In the genomic region with DNA sequence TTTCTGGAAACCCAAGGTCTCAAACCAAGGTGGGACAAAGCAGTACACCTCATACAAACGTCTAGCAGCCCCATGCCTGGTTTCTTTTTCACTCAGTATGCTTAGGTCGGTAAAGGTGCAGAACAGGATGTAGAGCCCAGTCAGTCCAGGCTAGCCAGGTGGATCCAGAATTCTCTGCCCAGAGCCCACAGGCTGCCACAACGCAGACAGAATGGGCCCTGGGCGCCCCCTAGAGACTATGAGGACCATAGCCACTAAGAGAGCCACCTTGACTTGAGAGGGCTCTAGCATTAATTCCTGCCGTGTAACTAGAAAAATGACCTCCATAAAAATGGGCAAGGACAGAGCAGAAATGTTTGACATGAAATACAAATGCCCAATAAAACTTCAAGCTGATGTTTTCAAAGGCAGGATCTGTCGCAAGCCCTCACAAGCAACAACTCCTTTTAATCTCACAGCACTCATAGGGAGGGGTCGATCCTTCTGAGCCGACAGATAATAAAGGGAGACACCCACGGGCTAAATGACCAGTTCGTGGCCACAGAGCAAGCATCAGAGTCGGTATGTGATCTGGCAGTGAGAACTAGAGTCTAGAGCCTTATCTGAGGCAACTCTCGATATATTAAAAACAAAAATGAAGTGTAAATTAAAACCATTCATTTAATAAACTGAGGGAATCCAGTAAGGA, we compare ENCODE assay signal across 8 mouse cellular contexts. TPM values are rescaled to one million over a fixed set of nuclear protein-coding genes. Genes with fewer than 3 reads are reported as not detected.
DNase-seq lines count a peak whose midpoint lies in the region.

No protein-coding gene starts in this region.

- no peaks in the 10 kb centered on the region for H3K9me3 ChIP-seq in limb, embryonic 10.5 days (replicated peaks)

- no peaks in the 10 kb centered on the region for H3K27me3 ChIP-seq in limb, embryonic 10.5 days (ENCODE audit: low read depth, poor library complexity, severe bottlenecking)

- 46% methylated on average over 12 of the region's 12 CpGs for WGBS in limb, embryonic 10.5 days

- DNase-seq in B cell, adult 2 months: peak; percentile 79 to 80
- peak; percentile 56 for DNase-seq in R1 (ENCODE audit: low read depth, low spot score)
- DNase-seq in cerebellum, postnatal 14 days: peak; percentile 87
- DNase-seq in gastrocnemius, adult 8-10 months (ENCODE audit: low spot score in 2 of 2): peak; percentile 25 to 39
- DNase-seq in kidney, adult 8-10 months: peak; percentile 54 to 66
- peak; percentile 59 for DNase-seq in limb, embryonic 10.5 days (ENCODE audit: low spot score)
- DNase-seq in retina, embryonic 14.5 days (ENCODE audit: low spot score): peak; percentile 77
- DNase-seq in yolk sac, embryonic 10.5 days (ENCODE audit: low spot score): peak; percentile 62

- H3K4me3 ChIP-seq in limb, embryonic 10.5 days: no peak overlapping the region

- H3K27ac ChIP-seq in limb, embryonic 10.5 days: no peak overlapping the region

- H3K36me3 ChIP-seq in limb, embryonic 10.5 days: no peaks in the 10 kb centered on the region

- peaks cover 32% of the 10 kb centered on the region for H3K4me1 ChIP-seq in limb, embryonic 10.5 days

RNA-seq across cellular contexts. Expression of a gene that starts 11.7 kb away (rescaled TPM):
- 1 to 10 TPM in 2 of 4 experiments, under 1 TPM in 2; 0.63 to 1.1 (median 0.87) TPM for total RNA-seq in gastrocnemius, adult 8-10 months (2022)
- 21.6 and 28.7 TPM in 2 replicates for polyA plus RNA-seq in limb, embryonic 10.5 days (2016; fragmentation: Nextera tagmentation; extraction: Ambion mirVana)

Comparison
In these comparisons a context has a peak if more than half of its experiments do, and no peak if none do; other contexts are left out.
1. DNase-seq: peak in every context shown above with its lines; median percentile 87 in cerebellum, postnatal 14 days; 80 in B cell, adult 2 months; 77 in retina, embryonic 14.5 days; 62 in yolk sac, embryonic 10.5 days; 60 in kidney, adult 8-10 months; 59 in limb, embryonic 10.5 days; 56 in R1; 32 in gastrocnemius, adult 8-10 months.